Mouse (Mus musculus) embryonic facial prominence, embryonic 13.5 days (tissue): ENCODE data around the gene Ppm1h. TPM values are rescaled to one million over a fixed set of nuclear protein-coding genes. Genes with fewer than 3 reads are reported as not detected.

Experiments used
- ATAC-seq: fragments of 200-750 bp; cut with Nextera tagmentation; 2 replicates; pipeline ENCODE4 v1.8.0; 2017; ENCODE audit warnings: low read depth; ENCODE audit not compliant: insufficient number of reproducible peaks, insufficient read depth, low FRiP score, low TSS enrichment
- H3K27ac ChIP-seq: fragments of 300-500 bp; sonication (generic); 2 replicates; pipeline ENCODE4 v1.5.1; 2015; ENCODE audit warnings: moderate library complexity, mild to moderate bottlenecking, inconsistent platforms
- H3K27me3 ChIP-seq: fragments of 300-500 bp; sonication (generic); 2 replicates; pipeline ENCODE4 v1.6.1; 2015; ENCODE audit warnings: mild to moderate bottlenecking, inconsistent platforms
- H3K36me3 ChIP-seq: fragments of 300-500 bp; sonication (generic); 2 replicates; pipeline ENCODE4 v1.6.1; 2015; ENCODE audit warnings: mild to moderate bottlenecking, inconsistent platforms
- H3K4me1 ChIP-seq: fragments of 300-500 bp; sonication (generic); 2 replicates; pipeline ENCODE4 v1.6.1; 2015; ENCODE audit warnings: inconsistent platforms
- H3K4me2 ChIP-seq: fragments of 300-500 bp; sonication (generic); 2 replicates; pipeline ENCODE4 v1.6.1; 2015; ENCODE audit warnings: moderate library complexity, mild to moderate bottlenecking, inconsistent platforms
- H3K4me3 ChIP-seq: fragments of 300-500 bp; sonication (generic); 2 replicates; pipeline ENCODE4 v1.5.1; 2015; ENCODE audit warnings: mild to moderate bottlenecking, inconsistent platforms
- H3K9ac ChIP-seq: fragments of 300-500 bp; sonication (generic); 2 replicates; pipeline ENCODE4 v1.6.1; 2015; ENCODE audit warnings: mild to moderate bottlenecking, inconsistent platforms
- H3K9me3 ChIP-seq: fragments of 300-500 bp; sonication (generic); 2 replicates; pipeline ENCODE4 v1.6.1; 2016; ENCODE audit warnings: inconsistent platforms
- WGBS: fragments of 180-500 bp; shearing (Covaris S2); methylation state at CpG from one replicate; pipeline ENCODE4 v1.1.7; 2015; ENCODE audit warnings: mixed read lengths; 5-methylcytosine and 5-hydroxymethylcytosine counted together
- polyA plus RNA-seq: library from polyadenylated mRNA; unstranded; fragments of >200 nt; fragmentation: Nextera tagmentation; extraction: Ambion mirVana; gene quantifications from 2 replicates; pipeline ENCODE4 v1.2.1, GENCODE M21; 2015

Ppm1h gene
- polyA plus RNA-seq, 1 experiment from 2014 or later: 4.0 TPM

DNA sequence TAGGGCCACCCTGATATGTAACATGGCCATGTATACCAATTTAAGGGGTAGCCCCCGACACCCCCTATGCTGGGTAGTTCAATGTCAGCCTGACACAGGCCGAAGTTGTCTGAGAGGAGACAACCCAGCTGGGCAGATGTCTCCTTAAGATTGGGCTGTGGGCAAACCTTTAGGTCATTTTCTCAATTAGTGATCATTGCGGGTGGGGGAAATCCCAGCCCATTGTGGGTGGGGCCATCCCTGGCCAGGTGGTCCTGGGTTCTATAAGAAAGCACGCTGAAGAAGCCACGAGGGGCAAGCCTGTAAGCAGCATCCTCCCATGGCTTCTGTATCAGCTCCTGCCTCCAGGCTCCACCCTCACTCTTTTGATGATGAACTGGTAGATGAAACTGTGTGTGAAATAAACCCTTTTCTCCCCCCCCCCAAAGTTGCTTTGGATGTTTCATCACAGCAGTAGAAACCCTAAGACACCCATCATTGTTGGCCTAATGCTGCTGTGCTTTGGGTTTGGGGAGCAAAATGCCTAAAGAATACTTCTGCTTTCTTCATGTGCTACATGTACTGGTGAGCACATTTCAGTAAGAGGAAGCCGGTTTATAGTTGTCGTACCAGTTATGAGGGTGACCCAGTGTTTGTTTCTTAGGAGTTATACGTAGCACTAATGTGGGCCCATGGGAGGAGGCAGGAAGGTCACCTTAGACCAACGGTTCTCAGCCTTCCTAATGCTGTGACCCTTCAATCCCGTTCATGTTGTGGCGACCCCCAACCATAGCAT is 68.8 kb downstream of the Ppm1h start:
- Histone ChIP-seq H3K4me1 (no peaks in the 10 kb centered on the region), H3K27me3 (no peaks in the 10 kb centered on the region), H3K9ac (no peak overlapping the region), H3K27ac (no peak overlapping the region), H3K4me2 (no peak overlapping the region), H3K4me3 (no peak overlapping the region), H3K36me3 (no peaks in the 10 kb centered on the region), H3K9me3 (0 out of 2 replicates have a peak, but pooled peaks cover 4% of the 10 kb centered on the region)
- 81% methylated on average over 11 of the region's 11 CpGs for WGBS
- no peak for ATAC-seq

DNA sequence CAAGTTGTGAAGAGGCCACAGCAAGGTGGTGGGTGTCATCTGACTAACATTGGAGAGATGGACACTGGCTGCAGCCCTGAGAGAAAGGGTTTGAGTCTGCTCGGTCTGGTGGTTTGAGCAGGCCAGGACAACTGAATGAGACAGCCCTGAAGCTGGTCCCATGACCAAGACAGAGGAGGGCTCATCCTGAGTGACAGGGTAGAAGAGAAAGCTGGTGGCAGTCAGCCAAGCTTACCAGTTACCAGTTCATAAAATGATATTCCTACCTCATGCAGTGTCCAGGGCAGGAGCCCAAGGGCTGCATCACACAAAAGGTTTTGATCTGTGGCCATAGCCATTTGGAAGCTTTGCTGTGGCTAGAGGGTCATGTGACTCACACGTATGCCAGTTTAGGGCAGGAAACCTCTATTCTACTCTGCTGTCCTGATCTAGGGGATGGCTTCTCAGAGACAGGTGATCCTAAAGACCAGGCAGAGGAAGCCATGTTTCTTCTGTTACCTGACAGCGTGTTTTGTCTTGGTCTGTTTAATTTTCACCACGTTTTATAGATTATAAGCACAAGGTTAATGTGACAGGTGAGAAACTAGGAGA is 69.9 kb downstream of the Ppm1h start:
- Histone ChIP-seq H3K4me1 (peaks cover 6% of the 10 kb centered on the region), H3K27ac (no peak overlapping the region), H3K9me3 (0 out of 2 replicates have a peak, but pooled peaks cover 4% of the 10 kb centered on the region), H3K9ac (no peak overlapping the region), H3K4me3 (no peak overlapping the region), H3K36me3 (no peaks in the 10 kb centered on the region), H3K4me2 (no peak overlapping the region), H3K27me3 (no peaks in the 10 kb centered on the region)
- 81% methylated on average over 4 of the region's 4 CpGs for WGBS
- ATAC-seq: no peak

DNA sequence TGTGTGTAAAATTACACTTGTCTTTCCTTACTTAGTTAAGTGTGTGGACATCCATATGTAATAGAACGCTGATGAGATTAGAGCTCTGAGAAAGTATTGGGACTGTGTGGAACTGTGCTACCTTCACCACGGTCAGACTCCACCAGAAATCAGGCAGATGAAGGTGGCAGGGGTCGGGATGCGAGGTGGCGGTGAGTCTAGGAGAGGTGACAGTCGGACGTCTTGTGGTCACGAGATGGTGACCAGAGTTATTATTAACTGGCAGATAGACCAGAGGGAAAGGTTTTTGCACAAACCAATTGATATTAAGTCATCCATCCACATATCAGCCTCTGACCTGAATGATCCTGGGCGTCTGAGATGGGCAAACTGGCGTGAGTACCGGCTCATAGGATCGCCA is 70.5 kb downstream of the Ppm1h start:
- Histone ChIP-seq H3K9ac (no peak overlapping the region), H3K9me3 (0 out of 2 replicates have a peak, but pooled peaks cover 4% of the 10 kb centered on the region), H3K4me2 (no peak overlapping the region), H3K36me3 (no peaks in the 10 kb centered on the region), H3K27ac (no peak overlapping the region), H3K27me3 (no peaks in the 10 kb centered on the region), H3K4me3 (no peak overlapping the region), H3K4me1 (peaks cover 12% of the 10 kb centered on the region)
- 91% methylated on average over 12 of the region's 12 CpGs for WGBS
- ATAC-seq: no peak

GRCm38 (mm10) chr10:122749876-122750275 is 71.3 kb downstream of the Ppm1h start:
- Histone ChIP-seq H3K4me1 (peaks cover 12% of the 10 kb centered on the region), H3K27me3 (no peaks in the 10 kb centered on the region), H3K4me2 (no peak overlapping the region), H3K36me3 (no peaks in the 10 kb centered on the region), H3K9me3 (0 out of 2 replicates have a peak, but pooled peaks cover 4% of the 10 kb centered on the region), H3K4me3 (no peak overlapping the region), H3K27ac (no peak overlapping the region), H3K9ac (no peak overlapping the region)
- WGBS: 88% methylated on average over 7 of the region's 7 CpGs
- ATAC-seq: no peak

GRCm38 (mm10) chr10:122752950-122753923 is 74.7 kb downstream of the Ppm1h start:
- ATAC-seq: no peak
- WGBS: 33% methylated on average over 17 of the region's 17 CpGs

GRCm38 (mm10) chr10:122753924-122754307 is 75.4 kb downstream of the Ppm1h start:
- Histone ChIP-seq H3K9ac (no peak overlapping the region), H3K36me3 (no peaks in the 10 kb centered on the region), H3K27me3 (no peaks in the 10 kb centered on the region), H3K27ac (no peak overlapping the region), H3K9me3 (0 out of 2 replicates have a peak, but pooled peaks cover 4% of the 10 kb centered on the region), H3K4me3 (no peak overlapping the region), H3K4me1 (peaks cover 32% of the 10 kb centered on the region), H3K4me2 (no peak overlapping the region)
- no peak for ATAC-seq
- 17% methylated on average over 2 of the region's 2 CpGs for WGBS

More at GRCm38 (mm10) chr10:122752950-122753923, 74.7 kb downstream of the Ppm1h start:
- no peak overlapping the region for H3K9ac ChIP-seq
- no peak overlapping the region for H3K27ac ChIP-seq
- no peaks in the 10 kb centered on the region for H3K27me3 ChIP-seq
- H3K36me3 ChIP-seq: no peaks in the 10 kb centered on the region
- H3K4me3 ChIP-seq: no peak overlapping the region
- 0 out of 2 replicates have a peak, but pooled peaks cover 4% of the 10 kb centered on the region for H3K9me3 ChIP-seq
- no peak overlapping the region; the same call in 1 of the 2 replicates for H3K4me2 ChIP-seq
- H3K4me1 ChIP-seq: peaks cover 27% of the 10 kb centered on the region

DNA sequence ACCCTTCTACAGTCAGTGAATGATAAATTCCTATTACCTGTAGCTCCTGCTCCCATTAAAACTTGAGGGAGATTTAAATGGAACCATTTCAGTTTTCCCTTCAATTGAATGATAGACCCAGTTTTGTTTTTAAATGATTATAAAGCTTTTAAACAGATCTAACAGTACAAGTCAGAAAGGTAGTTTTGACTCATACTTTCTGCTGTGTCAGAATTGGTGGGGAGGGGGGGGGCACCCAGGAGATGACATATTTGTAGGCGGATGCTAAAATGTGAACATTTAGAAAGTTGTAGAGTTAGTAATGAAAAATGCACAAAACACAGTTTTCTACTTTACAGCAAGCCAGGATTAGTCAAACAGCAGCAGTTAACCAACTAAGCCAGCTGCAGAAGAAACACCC is 76.4 kb downstream of the Ppm1h start:
- H3K4me3 ChIP-seq: no peak overlapping the region
- no peak overlapping the region for H3K9ac ChIP-seq
- peaks cover 36% of the 10 kb centered on the region for H3K4me1 ChIP-seq
- no peak for ATAC-seq
- H3K27ac ChIP-seq: no peak overlapping the region
- H3K9me3 ChIP-seq: 0 out of 2 replicates have a peak, but pooled peaks cover 4% of the 10 kb centered on the region
- H3K36me3 ChIP-seq: no peaks in the 10 kb centered on the region
- no peak overlapping the region for H3K4me2 ChIP-seq
- no peaks in the 10 kb centered on the region for H3K27me3 ChIP-seq
- WGBS: 90% methylated on average over 1 of the region's 1 CpGs

GRCm38 (mm10) chr10:122756879-122757530 is 78.4 kb downstream of the Ppm1h start:
- no peak overlapping the region for H3K4me3 ChIP-seq
- no peaks in the 10 kb centered on the region for H3K27me3 ChIP-seq
- H3K36me3 ChIP-seq: no peaks in the 10 kb centered on the region
- no peak overlapping the region for H3K9ac ChIP-seq
- no peaks in the 10 kb centered on the region for H3K9me3 ChIP-seq
- H3K27ac ChIP-seq: no peak overlapping the region
- H3K4me1 ChIP-seq: peaks cover 36% of the 10 kb centered on the region
- WGBS: 7% methylated on average over 7 of the region's 7 CpGs
- no peak overlapping the region for H3K4me2 ChIP-seq
- no peak for ATAC-seq

GRCm38 (mm10) chr10:122757727-122758126 is 79.2 kb downstream of the Ppm1h start:
- H3K9ac ChIP-seq: no peak overlapping the region
- WGBS: 60% methylated on average over 12 of the region's 12 CpGs
- H3K9me3 ChIP-seq: no peaks in the 10 kb centered on the region
- H3K27ac ChIP-seq: no peak overlapping the region
- peaks cover 36% of the 10 kb centered on the region for H3K4me1 ChIP-seq
- no peaks in the 10 kb centered on the region for H3K36me3 ChIP-seq
- no peak for ATAC-seq
- no peaks in the 10 kb centered on the region for H3K27me3 ChIP-seq
- no peak overlapping the region for H3K4me3 ChIP-seq
- H3K4me2 ChIP-seq: no peak overlapping the region

DNA sequence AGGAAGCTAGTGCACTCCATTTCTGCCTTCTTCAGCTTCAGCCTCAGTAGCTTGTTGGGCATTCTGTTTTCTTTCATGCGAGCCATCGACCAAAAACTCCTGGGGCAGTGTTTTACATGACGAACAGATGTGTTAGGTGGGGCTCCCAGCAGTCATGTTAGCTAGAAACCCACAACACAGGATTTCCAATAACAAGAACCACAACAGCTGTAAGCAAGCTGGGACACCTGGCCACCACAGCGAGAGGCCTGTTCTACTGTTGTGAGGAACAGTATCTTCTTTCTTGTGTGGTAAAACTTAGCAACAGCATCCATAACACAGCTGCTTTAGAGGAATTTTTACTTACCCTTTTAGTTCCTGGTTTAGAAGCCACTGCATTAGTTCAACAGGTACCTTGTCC is 79.8 kb downstream of the Ppm1h start:
- H3K4me2 ChIP-seq: no peak overlapping the region
- peaks cover 31% of the 10 kb centered on the region for H3K4me1 ChIP-seq
- H3K4me3 ChIP-seq: no peak overlapping the region
- no peaks in the 10 kb centered on the region for H3K36me3 ChIP-seq
- WGBS: 22% methylated on average over 4 of the region's 4 CpGs
- H3K27ac ChIP-seq: no peak overlapping the region
- H3K27me3 ChIP-seq: no peaks in the 10 kb centered on the region
- ATAC-seq: no peak
- no peaks in the 10 kb centered on the region for H3K9me3 ChIP-seq
- no peak overlapping the region for H3K9ac ChIP-seq

GRCm38 (mm10) chr10:122759729-122760128 is 81.2 kb downstream of the Ppm1h start:
- Histone ChIP-seq H3K4me3 (no peak overlapping the region), H3K36me3 (no peaks in the 10 kb centered on the region), H3K27me3 (no peaks in the 10 kb centered on the region), H3K4me1 (peaks cover 24% of the 10 kb centered on the region), H3K9ac (no peak overlapping the region), H3K9me3 (no peaks in the 10 kb centered on the region), H3K4me2 (no peak overlapping the region), H3K27ac (no peak overlapping the region)
- WGBS: 80% methylated on average over 2 of the region's 2 CpGs
- no peak for ATAC-seq
